Mouse (Mus musculus): ENCODE data around the gene Suclg2.

- TF ChIP-seq CTCF (IDR thresholded peaks at IDR 0.05; ENCODE audit: borderline replicate concordance, extremely low read depth, insufficient read depth, insufficient read length), result no peak
- no peak for TF ChIP-seq POLR2A (IDR thresholded peaks at IDR 0.05; ENCODE audit: borderline replicate concordance, extremely low read depth, insufficient read depth, insufficient read length, poor library complexity, severe bottlenecking)
These were observed 219.0 kb downstream of the Suclg2 start for GRCm38 (mm10) chr6:95499639-95500038.
